Mouse (Mus musculus) stomach, postnatal 0 days (tissue): ENCODE measurements around the gene Dmrta1. TPM values are rescaled to one million over a fixed set of nuclear protein-coding genes. Genes with fewer than 3 reads are reported as not detected.
A peak's percentile ranks its signal among the peaks of the same experiment; 100 is the strongest.

Source experiments
- ATAC-seq: fragments of 200-750 bp; cut with Nextera tagmentation; 2 replicates; pipeline ENCODE4 v1.8.0; 2017; ENCODE audit not compliant: low FRiP score, low TSS enrichment
- DNase-seq: peaks from one replicate; pipeline ENCODE4 v3.0.0-alpha.2; 2016; ENCODE audit warnings: low spot score
- H3K27ac ChIP-seq: fragments of 300-500 bp; sonication (generic); replicated peaks from 2 replicates; pipeline ENCODE4 v1.5.1; 2014; ENCODE audit warnings: mild to moderate bottlenecking, control low read depth
- H3K27me3 ChIP-seq: fragments of 300-500 bp; sonication (generic); 2 replicates; pipeline ENCODE4 v1.6.1; 2014; ENCODE audit warnings: low read length; ENCODE audit not compliant: control insufficient read depth, insufficient read depth
- H3K36me3 ChIP-seq: fragments of 300-500 bp; sonication (generic); 2 replicates; pipeline ENCODE4 v1.6.1; 2014; ENCODE audit warnings: low read length, mixed read lengths; ENCODE audit not compliant: control insufficient read depth, insufficient read depth
- H3K4me1 ChIP-seq: fragments of 300-500 bp; sonication (generic); replicated peaks from 2 replicates; pipeline ENCODE4 v1.6.1; 2014; ENCODE audit warnings: antibody characterized with exemption; ENCODE audit not compliant: control insufficient read depth, insufficient read depth
- H3K4me2 ChIP-seq: fragments of 300-500 bp; sonication (generic); replicated peaks from 2 replicates; pipeline ENCODE4 v1.6.1; 2014; ENCODE audit warnings: low read depth, mild to moderate bottlenecking, control low read depth, moderate library complexity
- H3K4me3 ChIP-seq: fragments of 300-500 bp; sonication (generic); 2 replicates; pipeline ENCODE4 v1.5.1; 2014; ENCODE audit warnings: low read depth, low read length, control low read depth
- H3K9ac ChIP-seq: fragments of 300-500 bp; sonication (generic); 2 replicates; pipeline ENCODE4 v1.6.1; 2014; ENCODE audit warnings: mild to moderate bottlenecking, low read length, control low read depth, mixed read lengths
- H3K9me3 ChIP-seq: fragments of 300-500 bp; sonication (generic); 2 replicates; pipeline ENCODE4 v1.6.1; 2016; ENCODE audit warnings: low read length; ENCODE audit not compliant: control insufficient read depth
- CTCF ChIP-seq: IDR thresholded peaks from 2 replicates; pipeline ENCODE4 v1.5.1; 2016; ENCODE audit warnings: antibody characterized with exemption, low read depth, mild to moderate bottlenecking, moderate library complexity
- EP300 ChIP-seq: optimal IDR thresholded peaks from 2 replicates; pipeline ENCODE3; 2016; ENCODE audit warnings: antibody characterized with exemption
- WGBS: fragments of 180-500 bp; shearing (Covaris S2); extraction: QIAGEN DNeasy Blood & Tissue Kit; methylation state at CpG from one replicate; pipeline ENCODE4 v1.1.7; 2014; 5-methylcytosine and 5-hydroxymethylcytosine counted together
- polyA plus RNA-seq: library from polyadenylated mRNA; unstranded; fragments of >200 nt; fragmentation: Nextera tagmentation; extraction: Ambion mirVana; gene quantifications from 2 replicates; pipeline ENCODE4 v1.2.1, GENCODE M21; 2015

The Dmrta1 gene
- polyA plus RNA-seq, 1 experiment from 2014 or later, result 0.08 TPM

- Histone ChIP-seq H3K27me3 (no peaks in the 10 kb centered on the region), H3K27ac (no peak overlapping the region), H3K4me1 (no peaks in the 10 kb centered on the region), H3K9ac (no peak overlapping the region), H3K4me3 (no peak overlapping the region), H3K36me3 (no peaks in the 10 kb centered on the region), H3K4me2 (no peak overlapping the region), H3K9me3 (no peaks in the 10 kb centered on the region)
- ATAC-seq (no peak), DNase-seq (no peak)
- 69% methylated on average over 5 of the region's 5 CpGs for WGBS
- TF ChIP-seq CTCF, result no peak
- TF ChIP-seq EP300, result no peak
These were observed 523 bp upstream of the Dmrta1 start for GRCm38 (mm10) chr4:89678713-89679112.

GRCm38 (mm10) chr4:89687961-89688803, 8.9 kb downstream of the Dmrta1 start:
- Histone ChIP-seq H3K4me2 (peak overlapping the region; percentile 77), H3K9me3 (no peaks in the 10 kb centered on the region), H3K9ac (peak overlapping the region; percentile 35; the same call in 1 of the 2 replicates), H3K4me3 (peak overlapping the region; percentile 43), H3K27ac (no peak overlapping the region), H3K4me1 (0 out of 2 replicates have a peak, but pooled peaks cover 2% of the 10 kb centered on the region), H3K36me3 (no peaks in the 10 kb centered on the region), H3K27me3 (peaks cover 6% of the 10 kb centered on the region; the same call in 1 of the 2 replicates)
- peak; percentile 91 for ATAC-seq
- peak; percentile 72 for DNase-seq
- 1% methylated on average over 63 of the region's 78 CpGs for WGBS
- TF ChIP-seq CTCF (no peak), EP300 (no peak)

GRCm38 (mm10) chr4:89688804-89689497, 9.7 kb downstream of the Dmrta1 start:
- no peak overlapping the region; the same call in 1 of the 2 replicates for H3K9ac ChIP-seq

GRCm38 (mm10) chr4:89691936-89692335, 12.7 kb downstream of the Dmrta1 start:
- H3K27ac ChIP-seq, result no peak overlapping the region
- DNase-seq, result no peak
- TF ChIP-seq CTCF, result no peak
- H3K9ac ChIP-seq, result no peak overlapping the region
- H3K4me3 ChIP-seq, result no peak overlapping the region
- peaks cover 6% of the 10 kb centered on the region; the same call in 1 of the 2 replicates for H3K27me3 ChIP-seq
- H3K4me2 ChIP-seq, result no peak overlapping the region
- 0 out of 2 replicates have a peak, but pooled peaks cover 2% of the 10 kb centered on the region for H3K4me1 ChIP-seq
- H3K9me3 ChIP-seq, result no peaks in the 10 kb centered on the region
- ATAC-seq, result no peak
- 79% methylated on average over 6 of the region's 6 CpGs for WGBS
- H3K36me3 ChIP-seq, result no peaks in the 10 kb centered on the region

More at GRCm38 (mm10) chr4:89688804-89689497, 9.7 kb downstream of the Dmrta1 start:
- H3K27ac ChIP-seq, result no peak overlapping the region
- no peaks in the 10 kb centered on the region for H3K36me3 ChIP-seq
- peak overlapping the region; percentile 43 for H3K4me3 ChIP-seq
- 0 out of 2 replicates have a peak, but pooled peaks cover 2% of the 10 kb centered on the region for H3K4me1 ChIP-seq
- WGBS, result 6% methylated on average over 16 of the region's 16 CpGs
- ATAC-seq, result no peak
- TF ChIP-seq EP300 (no peak), CTCF (no peak)
- peak; percentile 15 for DNase-seq
- H3K4me2 ChIP-seq, result peak overlapping the region; percentile 77
- no peaks in the 10 kb centered on the region for H3K9me3 ChIP-seq
- peaks cover 6% of the 10 kb centered on the region; the same call in 1 of the 2 replicates for H3K27me3 ChIP-seq

GRCm38 (mm10) chr4:89692780-89693179, 13.5 kb downstream of the Dmrta1 start:
- Histone ChIP-seq H3K27me3 (peaks cover 6% of the 10 kb centered on the region; the same call in 1 of the 2 replicates), H3K4me3 (no peak overlapping the region), H3K9ac (no peak overlapping the region), H3K4me2 (no peak overlapping the region), H3K36me3 (no peaks in the 10 kb centered on the region), H3K4me1 (0 out of 2 replicates have a peak, but pooled peaks cover 2% of the 10 kb centered on the region), H3K27ac (no peak overlapping the region), H3K9me3 (no peaks in the 10 kb centered on the region)
- DNase-seq (no peak), ATAC-seq (no peak)
- 27% methylated on average over 1 of the region's 1 CpGs for WGBS
- TF ChIP-seq EP300, result no peak
- peak; percentile 69 for TF ChIP-seq CTCF
